ENCODE assay signal across 8 mouse cellular contexts in the genomic region with DNA sequence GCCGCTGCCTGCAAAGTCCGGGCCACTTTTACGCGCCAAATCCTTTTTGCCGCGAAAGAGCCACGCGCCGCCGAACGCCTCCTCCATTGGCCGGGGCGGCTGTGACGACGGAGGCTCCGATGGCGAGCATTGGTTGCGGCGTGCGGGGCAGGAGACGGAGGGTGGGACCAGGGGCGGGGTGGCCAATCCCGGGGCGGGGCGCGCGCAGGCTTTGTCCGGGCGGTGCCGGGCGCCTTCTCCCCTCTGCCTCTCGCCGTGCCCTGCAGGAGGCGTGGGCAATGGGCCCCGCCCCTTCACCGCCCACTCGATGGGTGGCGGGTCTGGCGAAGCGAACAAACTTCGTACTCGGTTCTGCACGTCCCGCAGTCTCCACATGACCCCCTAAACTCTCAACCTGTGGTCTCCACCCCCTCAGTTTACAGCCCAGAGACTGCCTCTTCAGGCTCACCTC. TPM values are rescaled to one million over a fixed set of nuclear protein-coding genes. Genes with fewer than 3 reads are reported as not detected.
DNase-seq lines count a peak whose midpoint lies in the region; ATAC-seq and TF ChIP-seq lines count a peak whose summit lies in the region.

TSS of gene E2f1 (minus strand) at position 57 of the 451 bp plus-strand sequence.

- peak; percentile 95 for DNase-seq in c-Kit-positive CD71-positive TER-119-positive erythroid progenitor cells, embryonic 14.5 days (ENCODE audit: low spot score)
- DNase-seq in heart, postnatal 14 days, result peak; percentile 96
- DNase-seq in layer of hippocampus, adult 11-12 months (ENCODE audit: low spot score), result peak; percentile 92
- DNase-seq in lung, adult 18-20 months, result peak; percentile 94 to 95
- peak; percentile 97 for DNase-seq in testis, postnatal 14 days (ENCODE audit: low spot score)

- no peak for TF ChIP-seq CTCF in E14TG2a.4 (conservative IDR thresholded peaks at IDR 0.05; ENCODE audit: low read length)

- peak within 1 kb of the TSS; percentile 80 for H3K4me2 ChIP-seq in forebrain, embryonic 13.5 days
- H3K4me2 ChIP-seq in neural tube, embryonic 15.5 days, result peak within 1 kb of the TSS; percentile 99

- peaks cover 80% of the 10 kb centered on the region for H3K4me1 ChIP-seq in E14TG2a.4 (replicated peaks; ENCODE audit: low read depth, low read length)
- peaks cover 53% of the 10 kb centered on the region for H3K4me1 ChIP-seq in forebrain, embryonic 13.5 days
- peaks cover 26% of the 10 kb centered on the region for H3K4me1 ChIP-seq in neural tube, embryonic 15.5 days

- H3K27me3 ChIP-seq in E14TG2a.4 (ENCODE audit: insufficient read depth, low read length), result no peaks in the 10 kb centered on the region
- H3K27me3 ChIP-seq in forebrain, embryonic 13.5 days, result no peaks in the 10 kb centered on the region
- no peaks in the 10 kb centered on the region for H3K27me3 ChIP-seq in neural tube, embryonic 15.5 days (replicated peaks)

- H3K9ac ChIP-seq in forebrain, embryonic 13.5 days, result peak within 1 kb of the TSS; percentile 79
- peak within 1 kb of the TSS; percentile 50 for H3K9ac ChIP-seq in neural tube, embryonic 15.5 days (replicated peaks)

- no peaks in the 10 kb centered on the region for H3K9me3 ChIP-seq in E14TG2a.4 (ENCODE audit: low read length)
- H3K9me3 ChIP-seq in forebrain, embryonic 13.5 days (replicated peaks), result no peaks in the 10 kb centered on the region
- no peaks in the 10 kb centered on the region for H3K9me3 ChIP-seq in neural tube, embryonic 15.5 days (replicated peaks)

- ATAC-seq in forebrain, embryonic 13.5 days, result peak; percentile 98
- peak; percentile 99 for ATAC-seq in neural tube, embryonic 15.5 days (ENCODE audit: low FRiP score)

- H3K4me3 ChIP-seq in E14TG2a.4 (replicated peaks; ENCODE audit: low read length), result peak within 1 kb of the TSS; percentile 92
- H3K4me3 ChIP-seq in forebrain, embryonic 13.5 days, result peak within 1 kb of the TSS; percentile 83
- H3K4me3 ChIP-seq in neural tube, embryonic 15.5 days (replicated peaks), result peak within 1 kb of the TSS; percentile 74

- 1% methylated on average over 41 of the region's 44 CpGs for WGBS in forebrain, embryonic 13.5 days
- WGBS in neural tube, embryonic 15.5 days, result under 1% methylated on average over 38 of the region's 44 CpGs

- peak within 1 kb of the TSS; percentile 90 for H3K27ac ChIP-seq in forebrain, embryonic 13.5 days
- peak within 1 kb of the TSS; percentile 66 for H3K27ac ChIP-seq in neural tube, embryonic 15.5 days (replicated peaks)

- intact Hi-C loops in heart, postnatal 14 days (cut with DNase I), result loop anchor here (2.0 kb wide), 1 partner anchor 43 kb away; the partner anchor contains the start of genes 4930519P11Rik and Zfp341

- H3K36me3 ChIP-seq in E14TG2a.4 (ENCODE audit: insufficient read depth, low read length), result peaks cover 39% of the 10 kb centered on the region
- no peaks in the 10 kb centered on the region for H3K36me3 ChIP-seq in forebrain, embryonic 13.5 days (ENCODE audit: poor library complexity, severe bottlenecking)
- H3K36me3 ChIP-seq in neural tube, embryonic 15.5 days, result no peaks in the 10 kb centered on the region

RNA-seq across cellular contexts. Expression of gene E2f1, which starts in this region (rescaled TPM):
- polyA plus RNA-seq in forebrain, embryonic 13.5 days (2015; fragmentation: Nextera tagmentation; extraction: Ambion mirVana), result 20.8 and 22.8 TPM in 2 replicates
- total RNA-seq in heart, postnatal 14 days (2021), result 1 to 10 TPM; 2.2 to 4.3 TPM
- 3.4 and 7.4 TPM in 2 replicates for polyA plus RNA-seq in neural tube, embryonic 15.5 days (2015; fragmentation: Nextera tagmentation; extraction: Ambion mirVana)

Comparison
In these comparisons a context has a peak if more than half of its experiments do, and no peak if none do; other contexts are left out.
1. Peak in every context shown above with its lines: DNase-seq, ATAC-seq, H3K4me3 ChIP-seq and H3K27ac ChIP-seq.